Mouse (Mus musculus) lung, postnatal 0 days (tissue): ENCODE measurements around the gene Ufc1. TPM values are rescaled to one million over a fixed set of nuclear protein-coding genes. Genes with fewer than 3 reads are reported as not detected.

Source experiments
- ATAC-seq: fragments of 200-750 bp; cut with Nextera tagmentation; 2 replicates; pipeline ENCODE4 v1.8.0; 2017; ENCODE audit warnings: moderate library complexity
- DNase-seq: peaks from one replicate; pipeline ENCODE4 v3.0.0-alpha.2; 2016; ENCODE audit warnings: low spot score
- H3K27ac ChIP-seq: fragments of 300-500 bp; sonication (generic); 2 replicates; pipeline ENCODE4 v1.5.1; 2014; ENCODE audit warnings: antibody characterized with exemption, mild to moderate bottlenecking, low read length, mixed read lengths
- H3K27me3 ChIP-seq: fragments of 300-500 bp; sonication (generic); replicated peaks from 2 replicates; pipeline ENCODE4 v1.6.1; 2014; ENCODE audit warnings: low read length, mixed read lengths; ENCODE audit not compliant: insufficient read depth
- H3K36me3 ChIP-seq: fragments of 300-500 bp; sonication (generic); 2 replicates; pipeline ENCODE4 v1.6.1; 2014; ENCODE audit warnings: low read length, mixed read lengths; ENCODE audit not compliant: insufficient read depth
- H3K4me1 ChIP-seq: fragments of 300-500 bp; sonication (generic); 2 replicates; pipeline ENCODE4 v1.6.1; 2014; ENCODE audit warnings: antibody characterized with exemption, low read depth, low read length, mixed read lengths; ENCODE audit not compliant: insufficient read depth
- H3K4me2 ChIP-seq: fragments of 300-500 bp; sonication (generic); replicated peaks from 2 replicates; pipeline ENCODE4 v1.6.1; 2014; ENCODE audit warnings: low read depth, mild to moderate bottlenecking, low read length, moderate library complexity, mixed read lengths
- H3K4me3 ChIP-seq: fragments of 300-500 bp; sonication (generic); 2 replicates; pipeline ENCODE4 v1.5.1; 2014; ENCODE audit warnings: low read depth, low read length
- H3K9ac ChIP-seq: fragments of 300-500 bp; sonication (generic); replicated peaks from 2 replicates; pipeline ENCODE4 v1.6.1; 2014; ENCODE audit warnings: low read depth, mild to moderate bottlenecking
- H3K9me3 ChIP-seq: fragments of 300-500 bp; sonication (generic); 2 replicates; pipeline ENCODE4 v1.6.1; 2016; ENCODE audit warnings: low read length, mixed read lengths
- CTCF ChIP-seq: IDR thresholded peaks from 2 replicates; pipeline ENCODE4 v1.5.1; 2016; ENCODE audit warnings: antibody characterized with exemption, mild to moderate bottlenecking
- EP300 ChIP-seq: IDR thresholded peaks from 2 replicates; pipeline ENCODE4 v1.6.1; 2016; ENCODE audit warnings: antibody characterized with exemption, mild to moderate bottlenecking, control low read depth
- WGBS: fragments of 180-500 bp; shearing (Covaris S2); extraction: QIAGEN DNeasy Blood & Tissue Kit; methylation state at CpG from one replicate; pipeline ENCODE4 v1.1.7; 2014; 5-methylcytosine and 5-hydroxymethylcytosine counted together
- polyA plus RNA-seq: library from polyadenylated mRNA; unstranded; fragments of >200 nt; fragmentation: Nextera tagmentation; extraction: Ambion mirVana; gene quantifications from 2 replicates; pipeline ENCODE4 v1.2.1, GENCODE M21; 2015

Gene Ufc1
- polyA plus RNA-seq, 1 experiment from 2014 or later: 100 TPM

DNA sequence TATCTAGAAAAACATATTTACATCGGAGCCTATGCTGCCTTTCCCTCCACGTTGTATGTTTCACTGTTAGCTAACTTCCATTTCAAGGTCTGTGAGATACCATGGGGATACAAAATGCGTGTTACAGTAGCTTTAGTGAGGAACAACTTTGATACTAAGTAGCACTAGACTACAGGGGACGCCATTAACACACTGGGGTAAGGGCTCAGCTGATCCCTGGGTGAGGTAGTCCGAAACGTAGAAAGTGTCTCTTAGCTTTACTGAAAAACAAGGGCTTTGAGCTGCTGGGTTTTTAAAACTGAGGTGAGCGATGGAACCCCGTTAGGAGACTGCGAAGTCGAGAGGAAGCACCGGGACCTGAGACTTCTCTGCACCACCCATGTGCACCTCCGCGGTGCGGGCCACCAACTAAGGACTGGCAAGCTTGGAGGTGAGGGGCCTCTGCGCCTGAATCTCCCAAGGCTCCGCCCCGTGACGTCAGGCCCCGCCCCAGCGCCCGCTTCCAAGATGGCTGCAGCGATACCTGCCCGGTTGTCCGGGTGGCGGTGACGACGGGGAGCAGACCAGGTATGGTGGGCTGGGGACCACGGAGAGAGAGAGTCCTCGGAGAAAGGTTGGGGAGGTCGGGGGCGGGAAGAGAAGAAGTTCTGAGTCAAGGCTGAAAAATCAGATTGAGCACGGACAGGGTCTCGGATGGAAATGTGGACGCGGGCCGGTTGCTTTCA is 24.8 kb downstream of the Ufc1 start, which contains the start of gene B4galt3:
B4galt3 (plus strand) TSS at position 481 of the 725 bp plus-strand sequence.
- 4% methylated on average over 36 of the region's 36 CpGs for WGBS
- H3K9me3 ChIP-seq: no peaks in the 10 kb centered on the region

GRCm38 (mm10) chr1:171268341-171268740 is 26.5 kb downstream of the Ufc1 start:
- Histone ChIP-seq H3K36me3 (0 out of 2 replicates have a peak, but pooled peaks cover 4% of the 10 kb centered on the region), H3K9ac (no peak overlapping the region), H3K27ac (no peak overlapping the region), H3K4me1 (peaks cover 7% of the 10 kb centered on the region; the same call in 1 of the 2 replicates), H3K27me3 (no peaks in the 10 kb centered on the region), H3K9me3 (no peaks in the 10 kb centered on the region), H3K4me3 (no peak overlapping the region), H3K4me2 (no peak overlapping the region)
- DNase-seq (no peak), ATAC-seq (no peak)
- TF ChIP-seq CTCF: no peak
- TF ChIP-seq EP300: no peak
- 63% methylated on average over 1 of the region's 1 CpGs for WGBS

More for the DNA sequence above, 24.8 kb downstream of the Ufc1 start, which contains the start of gene B4galt3:
- DNase-seq (peak; percentile 93), ATAC-seq (peak; percentile 94)
- H3K4me2 ChIP-seq: peak within 1 kb of the TSS; percentile 87
- H3K4me3 ChIP-seq: peak within 1 kb of the TSS; percentile 84
- peak within 1 kb of the TSS; percentile 91 for H3K27ac ChIP-seq
- TF ChIP-seq EP300 (0 out of 2 replicates have a peak, but pooled peaks have one; percentile 18), CTCF (no peak; the same call in 1 of the 2 replicates)
- H3K36me3 ChIP-seq: peaks cover 15% of the 10 kb centered on the region; the same call in 1 of the 2 replicates
- H3K4me1 ChIP-seq: peaks cover 7% of the 10 kb centered on the region; the same call in 1 of the 2 replicates
- H3K27me3 ChIP-seq: no peaks in the 10 kb centered on the region
- peak within 1 kb of the TSS; percentile 71 for H3K9ac ChIP-seq

DNA sequence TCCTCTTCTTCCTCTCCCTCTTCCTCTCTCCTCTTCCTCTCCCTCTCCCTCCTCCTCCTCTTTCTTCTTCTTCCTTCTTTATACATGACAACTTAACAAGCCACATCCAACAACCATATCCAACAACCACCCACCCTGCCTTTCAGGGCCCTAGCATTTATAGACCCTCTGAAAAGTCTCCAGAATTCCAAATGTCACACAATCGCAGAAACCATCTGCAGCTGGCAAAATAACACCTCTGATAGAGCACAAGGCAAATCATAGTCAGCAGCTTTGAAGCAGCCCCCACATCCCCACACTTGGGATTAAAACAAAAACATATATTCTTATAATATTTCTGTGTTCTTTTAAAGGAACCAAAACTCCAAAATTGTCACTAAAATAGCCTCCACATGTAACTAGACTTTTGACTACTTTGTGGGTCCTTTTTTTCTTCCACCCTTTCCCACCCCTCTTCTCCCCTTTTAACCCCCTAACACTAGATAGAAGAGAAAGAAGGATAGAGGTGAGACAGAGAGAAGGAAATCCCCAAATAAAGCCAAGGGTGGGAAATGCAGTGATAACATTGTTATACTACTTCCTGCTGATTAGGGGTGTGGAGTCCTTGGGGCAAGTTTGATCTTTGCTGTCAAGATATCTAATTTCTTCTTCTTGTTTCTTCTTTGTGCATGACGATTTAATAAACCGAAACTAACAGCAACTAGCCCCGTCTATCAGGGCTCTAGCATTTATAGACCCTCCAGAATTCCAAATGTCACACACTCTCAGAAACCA is 28.7 kb downstream of the Ufc1 start:
- TF ChIP-seq CTCF: no peak
- TF ChIP-seq EP300: no peak
- H3K4me2 ChIP-seq: no peak overlapping the region
- no peak overlapping the region for H3K4me3 ChIP-seq
- H3K27me3 ChIP-seq: no peaks in the 10 kb centered on the region
- H3K36me3 ChIP-seq: no peaks in the 10 kb centered on the region
- no peak overlapping the region for H3K27ac ChIP-seq
- DNase-seq: no peak
- peaks cover 10% of the 10 kb centered on the region; the same call in 1 of the 2 replicates for H3K4me1 ChIP-seq
- no peaks in the 10 kb centered on the region for H3K9me3 ChIP-seq
- WGBS: 43% methylated on average over 4 of the region's 4 CpGs
- no peak overlapping the region for H3K9ac ChIP-seq
- no peak for ATAC-seq

DNA sequence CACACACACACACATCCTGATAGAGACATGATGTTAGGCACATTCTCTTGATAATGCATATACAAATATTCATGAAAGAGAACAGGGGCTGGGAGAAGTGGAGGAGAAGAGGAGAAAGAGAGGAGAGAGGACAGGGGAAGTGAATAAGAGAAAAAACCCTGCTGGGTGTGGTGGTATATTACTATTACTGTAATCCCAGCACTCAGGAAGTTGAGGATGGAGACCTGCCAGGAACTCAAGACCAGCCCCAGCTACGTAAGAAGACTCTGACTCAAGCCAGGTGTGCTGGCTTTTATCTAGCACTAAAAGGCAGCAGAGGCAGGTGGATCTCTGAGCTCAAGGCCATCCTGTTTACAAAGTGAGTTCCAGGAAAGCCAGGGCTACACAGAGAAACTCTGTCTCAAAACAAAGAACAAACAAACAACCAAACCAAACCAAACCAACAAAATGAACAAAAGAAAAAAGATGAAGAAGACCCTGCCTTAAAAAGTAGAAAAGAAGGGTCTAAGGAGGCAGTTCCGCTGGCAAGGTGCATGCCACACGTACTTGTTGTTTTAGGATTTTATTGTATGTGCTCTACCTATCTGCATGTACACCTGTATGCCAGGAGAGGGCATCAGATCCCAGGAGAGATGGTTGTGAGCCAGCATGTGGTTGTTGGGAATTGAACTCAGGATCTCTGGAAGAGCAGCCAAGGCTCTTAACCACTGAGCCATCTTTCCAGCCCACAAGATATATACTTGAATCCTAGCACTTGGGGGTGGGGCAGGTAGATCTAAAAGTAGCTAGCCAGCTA is 31.0 kb downstream of the Ufc1 start:
- TF ChIP-seq CTCF (peak; percentile 54), EP300 (0 out of 2 replicates have a peak, but pooled peaks have one; percentile 25)
- peak; percentile 67 for DNase-seq
- Histone ChIP-seq H3K4me1 (peaks cover 7% of the 10 kb centered on the region; the same call in 1 of the 2 replicates), H3K4me3 (no peak overlapping the region), H3K27me3 (no peaks in the 10 kb centered on the region), H3K27ac (peak overlapping the region; percentile 72), H3K36me3 (no peaks in the 10 kb centered on the region), H3K9me3 (no peaks in the 10 kb centered on the region), H3K4me2 (no peak overlapping the region), H3K9ac (no peak overlapping the region)
- peak; percentile 5; the same call in 1 of the 2 replicates for ATAC-seq
- 62% methylated on average over 3 of the region's 3 CpGs for WGBS

GRCm38 (mm10) chr1:171263185-171263611 is 31.6 kb downstream of the Ufc1 start:
- Histone ChIP-seq H3K9me3 (no peaks in the 10 kb centered on the region), H3K4me2 (peak overlapping the region; percentile 36; the same call in 1 of the 2 replicates), H3K36me3 (no peaks in the 10 kb centered on the region), H3K9ac (no peak overlapping the region), H3K4me3 (no peak overlapping the region), H3K27ac (peak overlapping the region; percentile 72), H3K4me1 (peaks cover 7% of the 10 kb centered on the region; the same call in 1 of the 2 replicates), H3K27me3 (no peaks in the 10 kb centered on the region)
- peak; percentile 94 for DNase-seq
- TF ChIP-seq CTCF (no peak), EP300 (no peak)
- ATAC-seq: peak; percentile 90
- WGBS: 0% methylated on average over 1 of the region's 2 CpGs
